Mouse (Mus musculus) layer of hippocampus, adult 18-20 months (tissue): ENCODE measurements around the gene Invs. TPM values are rescaled to one million over a fixed set of nuclear protein-coding genes. Genes with fewer than 3 reads are reported as not detected.
"Not testable (repeated sequence)": the region's sequence is repeated elsewhere in the genome, so short reads cannot be mapped to it uniquely, and the experiment has no call there.

Source experiments
- DNase-seq, 2 experiments: peaks; one replicate each; pipeline ENCODE4 v3.0.0; 2022; ENCODE audit warnings: low spot score in 2 of 2
- total RNA-seq, 2 experiments: library from RNA; stranded (reverse); gene quantifications; 2 replicates each; pipeline ENCODE4 v1.2.3; 2021

Invs gene
- total RNA-seq, 2 experiments from 2014 or later, result 12.9 to 13.2 TPM

GRCm38 (mm10) chr4:48327192-48327591 is 47.6 kb downstream of the Invs start:
- DNase-seq, result no peak

GRCm38 (mm10) chr4:48328042-48328441 is 48.5 kb downstream of the Invs start:
- DNase-seq, result no peak

GRCm38 (mm10) chr4:48332453-48333051 is 53.0 kb downstream of the Invs start:
- no peak for DNase-seq

- DNase-seq, result no peak
These were observed 55.6 kb downstream of the Invs start for GRCm38 (mm10) chr4:48334927-48335763.

- peak; percentile 9 to 46 for DNase-seq
These were observed 63.1 kb downstream of the Invs start for GRCm38 (mm10) chr4:48342705-48343104.

- DNase-seq, result no peak
These were observed 82.8 kb downstream of the Invs start for GRCm38 (mm10) chr4:48362367-48362766.

GRCm38 (mm10) chr4:48371037-48371436 is 91.5 kb downstream of the Invs start:
- peak; percentile 22 to 53 for DNase-seq

GRCm38 (mm10) chr4:48380940-48381339 is 101.4 kb downstream of the Invs start:
- DNase-seq, result peak; percentile 65 to 92

GRCm38 (mm10) chr4:48382506-48382905 is 102.9 kb downstream of the Invs start:
- no peak for DNase-seq

- DNase-seq, result no peak
These were observed 117.4 kb downstream of the Invs start for GRCm38 (mm10) chr4:48396949-48397348.

GRCm38 (mm10) chr4:48403066-48403640 is 123.6 kb downstream of the Invs start:
- no peak for DNase-seq

GRCm38 (mm10) chr4:48405724-48406491 is 126.3 kb downstream of the Invs start:
- not testable (repeated sequence) for DNase-seq

- peak; percentile 38 to 80 for DNase-seq
These were observed 127.9 kb downstream of the Invs start for GRCm38 (mm10) chr4:48407350-48408039.

GRCm38 (mm10) chr4:48413473-48413872 is 133.9 kb downstream of the Invs start:
- DNase-seq, result no peak

GRCm38 (mm10) chr4:48415838-48416335 is 136.3 kb downstream of the Invs start:
- no peak for DNase-seq

GRCm38 (mm10) chr4:48418831-48419468 is 139.4 kb downstream of the Invs start:
- DNase-seq, result no peak

- DNase-seq, result no peak
These were observed 143.1 kb downstream of the Invs start for GRCm38 (mm10) chr4:48422633-48423032.

- no peak for DNase-seq
These were observed 144.2 kb downstream of the Invs start for GRCm38 (mm10) chr4:48423738-48424137.

- DNase-seq, result no peak
These were observed 147.9 kb downstream of the Invs start for GRCm38 (mm10) chr4:48427413-48427812.

GRCm38 (mm10) chr4:48428054-48428453 is 148.5 kb downstream of the Invs start:
- no peak for DNase-seq
